Mouse (Mus musculus) E14TG2a.4 (cell line): ENCODE data around the gene Pcyt2.

Experiments
- H3K27me3 ChIP-seq: 2 replicates; pipeline ENCODE4 v1.6.1; 2014; ENCODE audit warnings: low read length, control low read depth; ENCODE audit not compliant: insufficient read depth
- H3K36me3 ChIP-seq: 2 replicates; pipeline ENCODE4 v1.6.1; 2014; ENCODE audit warnings: low read length, control low read depth; ENCODE audit not compliant: insufficient read depth
- H3K4me1 ChIP-seq: replicated peaks from 2 replicates; pipeline ENCODE4 v1.6.1; 2014; ENCODE audit warnings: low read depth, low read length, control low read depth
- H3K4me3 ChIP-seq: replicated peaks from 2 replicates; pipeline ENCODE4 v1.5.1; 2014; ENCODE audit warnings: mild to moderate bottlenecking, low read length
- H3K9me3 ChIP-seq: 2 replicates; pipeline ENCODE4 v1.6.1; 2014; ENCODE audit warnings: low read length, control low read depth
- CTCF ChIP-seq: conservative IDR thresholded peaks from 2 replicates; pipeline ENCODE4 v1.5.1; 2014; ENCODE audit warnings: low read length
- NANOG ChIP-seq: IDR thresholded peaks from 2 replicates; pipeline ENCODE4 v1.6.1; 2014; ENCODE audit warnings: borderline replicate concordance, low read length, mixed read lengths
- POU5F1 ChIP-seq: IDR thresholded peaks from 2 replicates; pipeline ENCODE4 v1.6.1; 2014; ENCODE audit warnings: low read length, borderline replicate concordance

Gene Pcyt2

GRCm38 (mm10) chr11:120630401-120630871 lies 12.7 kb upstream of the Pcyt2 start:
- H3K27me3 ChIP-seq, result no peaks in the 10 kb centered on the region
- TF ChIP-seq CTCF, result no peak
- TF ChIP-seq POU5F1, result no peak
- no peak for TF ChIP-seq NANOG
- peaks cover 88% of the 10 kb centered on the region for H3K4me1 ChIP-seq
- H3K4me3 ChIP-seq, result peak overlapping the region; percentile 95
- H3K36me3 ChIP-seq, result peaks cover 54% of the 10 kb centered on the region
- no peaks in the 10 kb centered on the region for H3K9me3 ChIP-seq

GRCm38 (mm10) chr11:120629911-120630310 lies 12.2 kb upstream of the Pcyt2 start:
- no peak for TF ChIP-seq NANOG
- TF ChIP-seq POU5F1, result no peak
- TF ChIP-seq CTCF, result no peak
- H3K9me3 ChIP-seq, result no peaks in the 10 kb centered on the region
- no peaks in the 10 kb centered on the region for H3K27me3 ChIP-seq
- H3K36me3 ChIP-seq, result peaks cover 57% of the 10 kb centered on the region
- peaks cover 88% of the 10 kb centered on the region for H3K4me1 ChIP-seq
- peak overlapping the region; percentile 95 for H3K4me3 ChIP-seq

DNA sequence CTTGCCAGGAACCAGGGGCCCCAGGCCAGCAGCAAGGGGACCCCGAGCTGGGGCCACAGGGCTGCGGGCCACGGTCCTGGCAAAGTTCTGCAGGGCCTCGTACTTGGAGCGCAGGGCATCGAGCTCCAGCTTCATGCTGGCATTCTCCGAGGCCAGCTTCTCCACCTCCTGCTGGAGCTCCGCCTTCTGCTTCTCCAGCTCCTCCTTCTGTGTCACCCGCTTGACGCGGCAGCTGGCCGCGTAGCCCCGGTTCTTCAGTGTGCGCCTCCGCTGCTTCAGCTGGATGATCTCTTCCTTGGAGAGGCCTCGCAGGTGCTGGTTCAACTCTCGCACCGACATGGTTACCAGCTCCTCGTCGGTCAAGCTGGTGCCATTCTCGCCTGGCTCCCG lies 11.6 kb upstream of the Pcyt2 start:
- peak overlapping the region; percentile 95 for H3K4me3 ChIP-seq
- TF ChIP-seq CTCF, result no peak
- no peak for TF ChIP-seq POU5F1
- no peak for TF ChIP-seq NANOG
- H3K4me1 ChIP-seq, result peaks cover 82% of the 10 kb centered on the region
- H3K36me3 ChIP-seq, result peaks cover 57% of the 10 kb centered on the region
- H3K27me3 ChIP-seq, result no peaks in the 10 kb centered on the region
- no peaks in the 10 kb centered on the region for H3K9me3 ChIP-seq

GRCm38 (mm10) chr11:120628601-120629340 lies 11.0 kb upstream of the Pcyt2 start:
- Histone ChIP-seq H3K36me3 (peaks cover 57% of the 10 kb centered on the region), H3K4me1 (peaks cover 82% of the 10 kb centered on the region), H3K9me3 (no peaks in the 10 kb centered on the region), H3K4me3 (peak overlapping the region; percentile 95), H3K27me3 (no peaks in the 10 kb centered on the region)
- TF ChIP-seq POU5F1 (no peak), NANOG (no peak), CTCF (no peak)

DNA sequence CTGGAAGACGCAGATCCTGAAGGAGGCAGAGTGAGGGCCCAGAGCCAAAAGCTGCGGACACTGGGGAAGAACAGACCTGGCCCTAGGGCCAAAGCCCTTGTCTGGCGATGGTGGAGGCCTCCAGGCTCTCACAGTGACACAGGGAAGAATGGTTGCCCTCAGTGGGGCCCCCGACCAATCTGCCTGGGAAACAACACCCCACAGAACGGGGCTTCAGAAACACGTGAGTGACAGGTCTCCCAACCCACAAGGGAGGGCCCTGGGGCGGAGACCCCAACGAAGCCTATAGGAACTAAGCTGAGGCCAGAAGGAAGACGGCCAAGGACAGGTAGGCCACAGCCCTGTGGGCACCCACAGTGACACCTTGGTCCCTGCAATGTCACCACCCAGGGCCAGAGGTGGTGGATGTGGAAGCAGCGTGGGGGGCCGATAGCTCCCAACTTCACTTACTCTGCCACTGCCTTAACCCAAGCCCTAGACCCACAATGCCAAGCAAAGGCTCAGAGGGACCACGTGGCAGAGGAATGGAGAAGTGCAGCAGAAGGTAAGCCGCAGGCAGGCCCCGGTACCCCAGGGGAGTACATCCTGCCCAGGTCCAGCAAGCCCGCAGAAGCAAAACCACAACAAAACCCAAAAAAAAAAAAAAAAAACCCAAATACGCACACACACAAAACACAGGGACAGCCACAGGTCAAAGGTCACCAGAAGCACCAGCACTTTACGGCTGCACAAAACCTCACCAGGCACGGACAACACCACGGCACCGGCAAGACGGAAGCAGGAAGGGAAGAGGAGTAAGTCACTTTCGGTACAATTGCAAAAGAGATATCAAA lies 9.9 kb upstream of the Pcyt2 start:
- no peaks in the 10 kb centered on the region for H3K9me3 ChIP-seq
- peaks cover 86% of the 10 kb centered on the region for H3K4me1 ChIP-seq
- peak overlapping the region; percentile 37 for H3K4me3 ChIP-seq
- TF ChIP-seq POU5F1, result no peak
- no peak for TF ChIP-seq NANOG
- no peak for TF ChIP-seq CTCF
- no peaks in the 10 kb centered on the region for H3K27me3 ChIP-seq
- H3K36me3 ChIP-seq, result peaks cover 67% of the 10 kb centered on the region

- Histone ChIP-seq H3K36me3 (peaks cover 73% of the 10 kb centered on the region), H3K4me3 (peak overlapping the region; percentile 37; the same call in 1 of the 2 replicates), H3K27me3 (no peaks in the 10 kb centered on the region), H3K9me3 (no peaks in the 10 kb centered on the region), H3K4me1 (peaks cover 85% of the 10 kb centered on the region)
- TF ChIP-seq NANOG (no peak), POU5F1 (no peak), CTCF (no peak)
Measured at GRCm38 (mm10) chr11:120626785-120627467, 9.2 kb upstream of the Pcyt2 start.

- H3K4me3 ChIP-seq, result peak within 1 kb of the TSS; percentile 98
- peaks cover 83% of the 10 kb centered on the region for H3K4me1 ChIP-seq
- H3K36me3 ChIP-seq, result peaks cover 79% of the 10 kb centered on the region
- no peaks in the 10 kb centered on the region for H3K9me3 ChIP-seq
- H3K27me3 ChIP-seq, result no peaks in the 10 kb centered on the region
- TF ChIP-seq NANOG, result no peak
- no peak for TF ChIP-seq CTCF
- TF ChIP-seq POU5F1, result no peak
Measured at GRCm38 (mm10) chr11:120625152-120625775, 7.5 kb upstream of the Pcyt2 start, which contains the start of gene Sirt7. TSS of gene Sirt7 (minus strand) at chr11:120625240.

DNA sequence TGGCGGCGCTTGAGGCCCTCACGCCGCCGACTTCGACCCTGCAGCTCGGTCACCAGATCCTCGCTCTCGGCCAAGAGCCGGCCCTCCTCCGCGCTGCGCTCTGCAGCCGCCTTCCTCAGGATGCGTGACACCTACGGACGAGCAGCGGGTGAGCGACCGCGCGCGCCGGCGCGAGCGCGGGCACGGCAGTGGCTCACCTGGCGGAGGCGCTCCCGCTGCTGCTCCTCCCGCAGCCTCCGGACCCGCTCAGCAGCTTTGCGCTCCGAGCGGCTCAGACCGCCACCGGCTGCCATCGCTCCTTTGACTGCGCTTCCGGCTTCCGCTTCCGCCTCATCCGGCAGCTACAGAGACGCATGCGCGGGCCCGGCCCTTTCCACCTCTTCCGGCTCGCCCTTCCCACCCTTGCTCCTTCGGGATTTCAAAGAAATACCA lies 7.0 kb upstream of the Pcyt2 start:
- TF ChIP-seq CTCF, result no peak
- TF ChIP-seq NANOG, result no peak
- no peak for TF ChIP-seq POU5F1
- peak overlapping the region; percentile 98 for H3K4me3 ChIP-seq
- H3K36me3 ChIP-seq, result peaks cover 82% of the 10 kb centered on the region
- no peaks in the 10 kb centered on the region for H3K27me3 ChIP-seq
- no peaks in the 10 kb centered on the region for H3K9me3 ChIP-seq
- H3K4me1 ChIP-seq, result peaks cover 83% of the 10 kb centered on the region
